Mouse (Mus musculus): Measurements from ENCODE around the gene Tnnc1. TPM values are rescaled to one million over a fixed set of nuclear protein-coding genes. Genes with fewer than 3 reads are reported as not detected.

Gene Tnnc1
- total RNA-seq, 4 experiments from 2014 or later: 451 to 634 (median 529) TPM

GRCm38 (mm10) chr14:31212499-31212898, 4.4 kb downstream of the Tnnc1 start:
- no peak for DNase-seq (ENCODE audit: low spot score in 2 of 2)

- no peak for DNase-seq (ENCODE audit: low spot score in 2 of 2)
These were observed 5.8 kb downstream of the Tnnc1 start for GRCm38 (mm10) chr14:31213868-31214267.

GRCm38 (mm10) chr14:31214684-31215083, 6.6 kb downstream of the Tnnc1 start:
- DNase-seq (ENCODE audit: low spot score in 2 of 2): no peak

GRCm38 (mm10) chr14:31215157-31216002, 7.3 kb downstream of the Tnnc1 start:
- DNase-seq (ENCODE audit: low spot score in 2 of 2): no peak

GRCm38 (mm10) chr14:31216846-31217245, 8.7 kb downstream of the Tnnc1 start, which contains the start of gene Nisch:
TSS of gene Nisch (minus strand) at chr14:31216946.
- DNase-seq (ENCODE audit: low spot score in 2 of 2): no peak

- no peak for DNase-seq (ENCODE audit: low spot score in 2 of 2)
These were observed 9.6 kb downstream of the Tnnc1 start, which contains the start of gene Sema3g for GRCm38 (mm10) chr14:31217666-31218065. TSS of gene Sema3g (plus strand) at chr14:31217860.

GRCm38 (mm10) chr14:31226978-31227377, 18.9 kb downstream of the Tnnc1 start:
- DNase-seq (ENCODE audit: low spot score in 2 of 2): no peak

GRCm38 (mm10) chr14:31228234-31228633, 20.1 kb downstream of the Tnnc1 start:
- DNase-seq (ENCODE audit: low spot score in 2 of 2): no peak

- DNase-seq (ENCODE audit: low spot score in 2 of 2): no peak
These were observed 22.3 kb downstream of the Tnnc1 start for GRCm38 (mm10) chr14:31230442-31230841.

GRCm38 (mm10) chr14:31232404-31233069, 24.4 kb downstream of the Tnnc1 start:
- no peak for DNase-seq (ENCODE audit: low spot score in 2 of 2)

- DNase-seq (ENCODE audit: low spot score in 2 of 2): no peak
These were observed 25.2 kb downstream of the Tnnc1 start for GRCm38 (mm10) chr14:31233070-31233995.

GRCm38 (mm10) chr14:31233996-31234591, 26.0 kb downstream of the Tnnc1 start:
- DNase-seq (ENCODE audit: low spot score in 2 of 2): peak; percentile 41 to 43

- peak; percentile 58 to 59 for DNase-seq (ENCODE audit: low spot score in 2 of 2)
These were observed 29.2 kb downstream of the Tnnc1 start for GRCm38 (mm10) chr14:31237101-31237882.

GRCm38 (mm10) chr14:31240528-31240927, 32.4 kb downstream of the Tnnc1 start:
- no peak for DNase-seq (ENCODE audit: low spot score in 2 of 2)

GRCm38 (mm10) chr14:31244777-31245176, 36.7 kb downstream of the Tnnc1 start:
- no peak for DNase-seq (ENCODE audit: low spot score in 2 of 2)

GRCm38 (mm10) chr14:31245946-31246345, 37.8 kb downstream of the Tnnc1 start:
- DNase-seq (ENCODE audit: low spot score in 2 of 2): no peak

GRCm38 (mm10) chr14:31248396-31248795, 40.3 kb downstream of the Tnnc1 start:
- DNase-seq (ENCODE audit: low spot score in 2 of 2): no peak

GRCm38 (mm10) chr14:31250222-31251083, 42.3 kb downstream of the Tnnc1 start:
- no peak for DNase-seq (ENCODE audit: low spot score in 2 of 2)

- peak; percentile 90 to 91 for DNase-seq (ENCODE audit: low spot score in 2 of 2)
These were observed 43.0 kb downstream of the Tnnc1 start, which contains the start of the genes Phf7 and Bap1 for GRCm38 (mm10) chr14:31251084-31251604. TSS of gene Phf7 (minus strand) at chr14:31251317. TSS of gene Bap1 (plus strand) at chr14:31251450.

Measured in gastrocnemius, adult 8-10 months (tissue).